Mouse (Mus musculus): ENCODE data around the gene Spsb2.

Spsb2 gene

DNA sequence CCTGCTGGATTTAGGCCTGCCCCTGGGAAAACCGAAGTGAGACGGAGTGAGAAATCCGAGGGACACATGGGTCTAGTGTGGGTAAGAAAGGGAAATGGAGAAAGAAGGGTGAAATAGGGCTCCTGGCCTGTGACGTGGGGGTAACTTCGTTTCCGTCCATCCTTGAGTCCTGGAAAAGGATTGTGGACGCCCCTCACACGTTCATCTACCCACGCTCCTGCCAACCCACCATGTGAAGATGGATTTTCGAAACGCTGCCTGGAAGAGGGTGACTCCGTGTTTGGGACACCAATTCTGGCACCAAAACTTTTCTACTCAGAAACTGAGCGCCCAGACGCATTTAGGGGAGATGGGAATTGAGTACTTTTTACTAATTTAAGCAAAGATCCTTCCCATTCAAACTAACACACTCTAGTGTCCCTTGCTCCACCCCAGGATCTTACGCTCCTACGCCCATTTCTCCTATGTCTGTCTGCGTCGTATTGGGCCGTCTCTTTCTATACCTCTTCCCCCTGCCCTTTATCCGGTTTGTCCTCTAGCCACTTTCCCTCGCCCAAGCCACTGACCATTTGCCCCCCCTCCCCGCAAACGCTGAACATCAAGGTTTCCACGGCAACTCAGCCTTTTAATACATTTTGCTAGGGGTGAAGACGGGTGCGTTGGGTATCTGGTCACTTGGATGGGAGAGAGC lies 49.5 kb downstream of the Spsb2 start:
- DNase-seq (ENCODE audit: low spot score), result no peak

DNA sequence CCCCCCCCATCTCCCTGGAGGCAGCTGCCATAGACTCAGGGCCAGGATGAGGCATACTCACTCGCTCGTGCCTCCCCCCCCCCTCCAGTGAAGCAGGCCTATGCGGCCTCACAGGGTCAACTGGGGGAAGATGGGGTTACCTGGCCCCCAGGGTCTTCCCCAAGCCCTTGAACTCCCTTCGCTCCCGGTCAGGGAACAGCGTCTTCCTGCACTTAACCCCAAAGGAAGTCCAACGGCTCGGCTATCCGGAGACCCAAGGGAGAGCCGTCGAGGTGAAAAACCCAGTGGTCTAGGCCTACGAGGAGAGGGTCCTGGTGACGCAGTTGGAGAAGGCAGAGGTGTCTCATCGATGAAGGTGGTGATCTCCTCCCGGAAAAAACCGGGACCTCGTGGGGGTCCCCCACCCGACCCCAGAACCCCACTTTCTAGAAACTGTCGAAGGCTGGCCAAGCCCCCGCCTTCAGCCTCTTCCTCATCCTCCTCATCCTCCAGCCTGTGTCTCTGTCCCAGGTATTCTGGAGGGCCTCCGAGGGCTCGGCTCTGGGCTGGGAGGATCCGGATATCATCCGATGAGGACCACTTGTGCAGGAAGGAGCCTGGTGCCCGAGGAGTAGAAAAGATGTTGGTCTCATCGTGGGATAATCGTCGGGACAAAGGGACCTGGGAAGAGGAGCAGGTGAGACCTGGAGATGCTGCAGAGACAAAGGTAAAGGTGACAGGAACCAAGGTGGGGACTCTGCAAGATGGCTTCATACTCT lies 50.3 kb downstream of the Spsb2 start:
- DNase-seq (ENCODE audit: low spot score), result no peak

- DNase-seq (ENCODE audit: low spot score), result peak; percentile 58
Measured at GRCm38 (mm10) chr6:124859725-124860124, 51.3 kb downstream of the Spsb2 start.
